Mouse (Mus musculus) liver, embryonic 14 days (tissue): ENCODE measurements around the gene Urad. TPM values are rescaled to one million over a fixed set of nuclear protein-coding genes. Genes with fewer than 3 reads are reported as not detected.

Source experiments
- polyA plus RNA-seq: library from polyadenylated mRNA; depleted of rRNA; stranded (reverse); fragments of >200 nt; gene quantifications from 2 replicates; pipeline ENCODE4 v1.2.3, GENCODE M21; 2012; rRNA removed

The Urad gene
- polyA plus RNA-seq, result 0.68 and 0.86 TPM in 2 replicates

GRCm38 (mm10) chr5:147322183-147322582, at the start of gene Urad:
Urad (minus strand) TSS chr5:147322440.

GRCm38 (mm10) chr5:147306638-147307397, 15.4 kb downstream of the Urad start, which contains the start of gene Cdx2:
Cdx2 (minus strand) TSS chr5:147307270.

GRCm38 (mm10) chr5:147269926-147270672, 52.1 kb downstream of the Urad start, which contains the start of gene Pdx1:
Pdx1 (plus strand) TSS chr5:147269959.

Other genes with a start within 250 kb of the Urad start
- 3.6 and 4.3 TPM in 2 replicates for gene Lnx2, start 245.9 kb downstream of the Urad start, polyA plus RNA-seq
- gene Polr1d, start 245.4 kb downstream of the Urad start, polyA plus RNA-seq, result 62.9 and 70.0 TPM in 2 replicates
- not detected in 2 replicates for gene Gsx1, start 133.7 kb downstream of the Urad start, polyA plus RNA-seq
- gene Pdx1, start 52.5 kb downstream of the Urad start, polyA plus RNA-seq, result 0.03 TPM in 1 of 2 replicates, not detected in the other
- not detected in 2 replicates for gene Cdx2, start 15.2 kb downstream of the Urad start, polyA plus RNA-seq
- gene Flt3, start 78.0 kb upstream of the Urad start, polyA plus RNA-seq, result 0.92 and 1.3 TPM in 2 replicates
- gene Pan3, start 107.7 kb upstream of the Urad start, polyA plus RNA-seq, result 16.0 and 19.6 TPM in 2 replicates